Mouse (Mus musculus) spleen, postnatal 14 days (tissue): ENCODE results near the gene Sycp3.
"Not testable (repeated sequence)": the region's sequence is repeated elsewhere in the genome, so short reads cannot be mapped to it uniquely, and the experiment has no call there.

Experiments used
- DNase-seq, 2 experiments: peaks; one replicate each; pipeline ENCODE4 v3.0.0; 2021 to 2022; ENCODE audit warnings: low spot score in 2 of 2

Gene Sycp3

DNA sequence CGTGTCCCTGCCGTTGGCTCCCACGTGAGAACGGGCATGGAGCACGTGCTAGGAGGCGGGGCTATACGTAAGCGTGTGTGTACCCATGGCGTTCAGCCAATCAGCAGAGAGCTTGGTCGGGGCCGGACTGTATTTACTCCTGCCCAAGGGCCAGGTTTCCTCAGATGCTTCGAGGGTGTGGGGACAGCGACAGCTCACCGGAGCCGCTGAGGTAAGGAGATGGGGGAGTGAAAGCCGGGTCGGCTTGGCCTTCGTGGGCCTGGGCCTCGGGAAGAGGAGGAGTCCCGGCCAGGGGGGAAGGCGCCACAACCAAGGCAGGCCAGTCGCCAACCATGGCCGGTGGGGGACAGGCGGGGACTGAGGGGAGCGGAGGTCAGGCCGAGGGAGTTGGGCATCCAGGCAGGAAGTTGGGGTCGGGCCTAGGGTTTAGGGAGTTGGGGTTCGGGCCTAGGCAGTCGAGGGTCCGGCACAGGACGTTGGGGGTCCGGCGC, at the start of gene Sycp3:
TSS of gene Sycp3 (plus strand) at position 68 of the 491 bp plus-strand sequence.
- DNase-seq = no peak

GRCm38 (mm10) chr10:88409751-88410150, 49.6 kb upstream of the Sycp3 start:
- DNase-seq = no peak

DNA sequence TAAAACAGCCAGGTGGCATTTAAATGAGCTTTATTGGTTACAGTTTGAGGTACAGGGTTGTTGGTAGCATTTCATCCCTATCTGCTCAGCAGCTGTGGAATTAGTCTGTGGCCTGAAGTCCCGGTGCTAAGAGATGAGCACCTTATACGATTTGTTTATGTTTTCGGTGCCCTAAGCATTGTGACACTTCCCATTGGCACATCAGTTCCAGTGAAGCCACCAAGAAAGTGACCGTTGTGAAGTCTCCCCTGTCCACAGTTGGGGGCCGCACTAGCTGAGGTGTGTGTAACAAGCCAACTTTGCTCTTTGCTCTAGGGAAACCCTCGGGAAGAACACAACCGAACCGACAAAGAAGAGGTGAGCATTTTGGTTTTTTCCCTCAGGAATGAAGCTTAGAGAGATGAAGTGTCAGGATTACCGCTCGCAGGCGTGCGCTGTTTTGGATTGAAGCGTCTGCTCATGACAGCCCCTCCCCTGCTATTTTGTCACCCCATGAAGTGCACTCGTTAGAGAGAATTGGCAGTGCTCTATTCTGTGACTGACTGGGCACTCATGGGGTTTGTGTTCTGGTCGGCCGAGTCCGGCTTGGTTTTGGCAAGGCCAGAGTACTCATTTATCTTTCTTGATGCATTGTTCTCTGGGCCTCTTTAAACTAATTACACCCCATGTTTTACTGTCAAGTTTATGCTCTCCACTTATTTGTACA, 46.9 kb upstream of the Sycp3 start:
- no peak for DNase-seq

- DNase-seq = no peak
Measured at GRCm38 (mm10) chr10:88417686-88418085, 41.7 kb upstream of the Sycp3 start.

GRCm38 (mm10) chr10:88420141-88420541, 39.2 kb upstream of the Sycp3 start:
- no peak for DNase-seq

DNA sequence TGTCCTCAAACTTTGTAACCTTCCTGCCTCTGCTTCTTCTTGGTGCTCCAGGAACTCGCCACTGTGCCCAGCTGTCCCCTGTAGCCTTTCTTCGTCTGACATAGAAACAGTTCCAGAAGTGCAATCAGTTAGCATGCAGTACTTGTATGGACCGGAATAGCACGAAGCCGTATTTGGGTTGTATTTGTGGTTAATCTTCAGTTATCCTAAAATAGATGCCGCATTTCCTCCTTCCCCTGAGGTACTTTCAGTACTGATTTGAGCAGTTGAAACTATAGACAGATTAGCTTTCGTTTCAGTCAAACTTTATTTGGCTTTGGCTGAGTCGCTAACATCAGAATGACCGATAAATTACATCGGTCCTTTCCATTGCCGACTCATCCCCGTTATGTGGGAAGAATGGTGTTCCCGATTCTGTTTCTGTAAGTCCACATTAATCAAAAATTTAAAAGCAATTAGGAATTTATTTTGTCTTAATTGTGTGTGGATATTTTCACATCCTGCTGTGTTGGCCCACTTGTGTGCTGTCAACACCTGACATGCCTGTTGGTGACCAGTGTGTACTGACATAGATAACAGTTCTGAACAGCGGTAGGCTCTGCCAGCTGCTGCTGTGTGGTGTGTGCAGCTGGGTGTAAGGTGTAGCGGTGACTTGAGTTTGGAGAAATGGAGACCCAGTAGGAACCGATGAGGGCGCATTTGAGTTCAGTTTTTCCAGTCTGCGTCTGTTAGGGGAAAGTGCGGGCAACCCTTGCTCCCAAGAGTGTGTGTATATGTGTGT, 38.5 kb upstream of the Sycp3 start:
- DNase-seq = no peak

DNA sequence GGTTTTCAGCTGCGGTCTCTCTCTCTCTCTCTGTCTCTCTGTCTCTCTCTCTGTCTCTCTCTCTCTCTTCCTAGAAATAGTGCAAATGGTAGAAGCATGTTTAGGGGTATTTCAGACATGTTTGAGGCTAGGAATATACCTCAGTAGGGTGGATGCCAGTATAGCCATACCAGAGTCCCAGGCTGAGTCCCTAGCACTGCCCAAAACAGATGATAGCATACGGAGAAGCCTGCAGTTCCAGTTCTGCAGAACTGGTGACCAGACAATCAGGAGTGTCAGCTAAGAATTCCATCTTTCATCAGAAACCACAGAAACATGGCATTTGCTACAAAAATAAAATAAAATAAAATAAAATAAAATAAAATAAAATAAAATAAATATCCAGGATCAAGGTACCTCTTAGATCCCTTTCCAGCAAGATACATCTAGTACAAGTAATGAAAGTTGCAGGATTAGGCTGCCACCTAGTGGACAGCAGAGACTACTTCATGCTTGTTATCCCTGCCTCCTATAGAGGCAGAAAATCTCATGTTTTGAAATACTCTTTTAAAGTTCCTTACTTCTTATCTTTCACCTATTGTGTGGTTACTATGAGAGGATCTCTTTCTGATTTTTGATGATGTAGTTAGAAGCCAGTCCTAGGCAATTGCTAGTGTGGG, 33.1 kb upstream of the Sycp3 start:
- peak in 1 of 2 experiments; percentile 42 for DNase-seq

- no peak for DNase-seq
Measured at GRCm38 (mm10) chr10:88426896-88427295, 32.5 kb upstream of the Sycp3 start.

DNA sequence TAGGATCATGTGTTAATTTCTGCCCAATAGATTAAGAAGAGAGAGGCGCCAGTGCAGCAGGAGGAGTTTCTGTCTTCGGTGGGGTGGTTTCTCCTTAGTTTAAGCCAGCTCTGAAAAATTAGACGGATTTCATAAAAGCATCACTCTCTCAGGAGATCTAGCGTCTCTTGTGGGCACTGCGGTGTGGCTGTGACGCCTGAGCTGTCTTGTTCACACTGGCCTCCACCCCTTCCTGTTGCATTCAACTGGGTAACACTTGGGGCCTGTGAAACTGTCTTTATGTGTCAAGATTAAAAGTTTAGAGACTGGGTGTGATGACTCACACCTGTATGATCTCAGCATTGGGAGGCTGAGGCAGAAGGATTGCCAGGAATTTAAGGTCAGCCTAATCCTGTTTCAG, 31.4 kb upstream of the Sycp3 start:
- no peak for DNase-seq

DNA sequence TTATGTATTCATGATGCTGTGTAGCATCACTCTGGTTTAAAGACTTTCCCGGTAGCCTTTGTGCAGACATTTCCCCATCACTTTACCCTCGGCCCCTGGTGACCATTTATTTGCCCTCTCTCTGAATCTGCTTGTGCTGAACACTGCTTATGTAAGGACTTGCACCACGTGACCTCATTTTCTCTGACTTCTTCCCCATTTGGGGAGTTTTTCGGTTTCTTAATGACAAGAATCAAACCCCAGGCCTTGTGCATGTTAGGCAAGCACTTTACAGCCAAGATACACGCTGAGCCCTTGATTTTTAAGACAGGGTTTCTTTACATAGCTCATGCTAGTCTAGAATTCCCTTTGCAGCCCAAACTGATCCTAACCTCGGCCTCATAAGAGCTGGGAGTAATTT, 18.1 kb upstream of the Sycp3 start:
- no peak for DNase-seq

DNA sequence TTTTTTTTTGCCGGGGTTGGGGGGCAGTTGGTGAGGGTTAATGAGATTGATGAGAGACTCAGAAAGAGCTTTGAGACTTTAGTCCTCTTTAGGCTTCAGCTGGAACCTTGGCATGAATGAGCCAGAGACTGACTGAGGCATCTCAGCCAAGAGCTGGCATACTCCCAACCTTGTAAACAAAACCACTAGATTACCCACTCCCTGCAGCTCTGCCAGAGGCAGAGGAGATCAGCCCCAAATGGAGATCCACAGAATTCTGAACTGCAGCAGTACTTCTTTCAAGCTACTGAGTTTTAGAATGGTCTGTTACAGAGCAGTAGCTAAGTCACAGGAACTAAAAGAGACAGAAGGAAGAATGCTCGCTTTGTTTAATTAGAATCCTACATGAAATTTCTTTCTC, 8.1 kb upstream of the Sycp3 start:
- no peak for DNase-seq

- no peak for DNase-seq
Measured at GRCm38 (mm10) chr10:88451990-88452389, 7.4 kb upstream of the Sycp3 start.

DNA sequence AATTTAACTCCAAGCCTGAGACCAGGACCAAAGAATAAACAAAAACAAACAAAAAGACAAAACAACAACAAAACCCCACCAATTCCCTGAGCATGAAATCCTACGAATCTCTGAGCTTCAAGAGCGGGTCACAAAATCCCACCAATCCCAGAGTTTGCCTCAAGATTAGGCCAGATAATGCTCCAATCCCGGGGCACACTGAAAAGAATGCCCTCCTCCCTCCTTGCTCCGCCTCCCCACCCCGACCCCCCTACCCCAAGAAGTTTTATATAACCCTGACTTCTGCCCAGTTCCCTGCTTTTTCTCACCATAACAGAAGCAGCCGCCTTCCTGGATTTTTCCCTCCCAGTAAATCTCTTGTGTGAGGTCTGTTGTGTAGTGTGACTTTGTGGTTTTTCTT, 1.6 kb upstream of the Sycp3 start:
- no peak for DNase-seq

DNA sequence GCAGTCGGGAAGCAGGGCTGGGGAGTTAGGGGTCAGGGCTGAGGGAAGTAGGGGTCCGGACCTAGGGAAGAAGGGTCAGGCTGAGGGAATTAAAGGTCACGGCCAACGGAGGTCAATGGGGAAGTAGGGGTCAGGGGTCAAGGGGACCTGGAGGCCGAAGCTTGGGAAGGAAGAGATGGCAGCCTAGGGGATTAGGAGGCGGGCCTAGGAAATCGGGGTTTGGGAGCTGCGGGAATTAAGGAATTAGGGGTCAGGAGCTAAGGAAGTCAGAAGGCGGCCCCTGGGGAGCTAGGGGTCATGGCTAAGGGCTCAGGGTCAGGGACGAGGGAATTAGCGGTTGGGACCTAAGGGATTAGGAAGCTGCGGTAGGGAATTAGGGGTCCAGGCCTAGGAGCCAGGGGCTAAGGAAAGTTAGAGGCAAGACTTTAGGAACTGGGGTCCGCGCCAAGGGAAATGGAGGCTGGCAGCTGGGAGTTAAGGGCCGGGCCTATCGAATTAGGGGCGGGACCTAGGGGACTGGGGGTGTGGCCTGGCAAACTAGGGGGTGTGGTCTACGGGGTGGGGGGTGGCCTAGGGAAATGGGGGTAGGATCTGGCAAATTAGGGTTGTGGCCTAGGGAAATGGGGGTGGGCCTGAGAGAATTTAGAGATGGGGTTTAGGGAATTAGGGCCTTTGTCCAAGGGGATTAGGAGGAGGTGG, 902 bp downstream of the Sycp3 start:
- no peak for DNase-seq

DNA sequence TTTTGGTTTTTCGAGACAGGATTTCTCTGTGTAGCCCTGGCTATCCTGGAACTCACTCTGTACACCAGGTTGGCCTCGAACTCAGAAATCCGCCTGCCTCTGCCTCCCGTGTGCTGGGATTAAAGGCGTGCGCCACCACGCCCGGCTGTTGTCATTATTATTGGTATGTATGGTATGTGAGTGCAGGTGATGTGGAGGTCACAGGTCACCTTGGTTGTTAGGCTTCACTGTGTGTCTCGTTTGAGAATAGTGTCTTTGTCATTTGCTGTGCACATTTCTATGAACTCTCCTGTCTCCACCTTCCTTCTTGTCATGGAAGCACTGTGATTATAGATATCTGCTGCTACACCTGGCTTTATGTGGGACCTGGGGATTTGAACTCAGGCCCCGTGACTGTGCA, 23.5 kb downstream of the Sycp3 start:
- DNase-seq = not testable (repeated sequence)

- no peak for DNase-seq
Measured at GRCm38 (mm10) chr10:88488629-88489028, 29.3 kb downstream of the Sycp3 start.

DNA sequence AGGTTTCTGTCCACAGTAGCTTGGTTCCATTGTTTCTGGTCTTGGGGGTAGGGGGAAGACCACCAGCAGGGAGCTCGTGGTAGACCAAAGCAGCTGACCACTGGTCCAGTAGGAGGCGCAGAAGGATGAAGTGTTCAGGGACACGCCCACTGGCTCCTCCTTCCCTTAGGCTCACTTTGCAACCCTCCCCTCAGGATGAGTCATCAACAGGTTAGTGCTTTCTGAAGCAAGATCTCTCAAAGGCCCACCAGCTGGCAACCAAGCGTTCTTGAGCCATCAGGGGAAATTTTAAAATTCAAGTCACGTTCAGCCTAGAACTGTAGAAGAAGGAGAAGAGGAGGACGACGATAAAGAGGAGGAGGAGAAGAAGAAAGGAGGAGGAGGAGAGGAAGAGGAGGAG, 32.3 kb downstream of the Sycp3 start:
- DNase-seq = no peak

DNA sequence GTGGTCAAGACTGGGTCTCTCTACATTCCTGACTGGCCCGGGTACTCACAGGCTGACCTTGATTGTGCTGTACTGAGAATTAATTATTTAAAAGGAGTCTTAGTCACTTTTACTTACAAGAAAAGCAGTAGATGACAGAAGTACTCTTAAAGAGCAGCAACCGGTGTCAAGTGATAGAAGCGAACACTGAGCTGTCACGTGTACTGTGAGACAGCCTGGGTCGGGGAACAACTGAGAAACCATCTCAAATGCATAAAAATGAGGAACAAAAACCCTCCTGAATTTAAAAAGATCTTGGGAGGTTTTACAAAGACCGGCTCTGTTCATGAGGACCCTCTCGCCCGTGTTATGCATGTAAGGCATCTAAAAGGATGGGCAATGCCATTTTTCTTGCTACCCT, 33.3 kb downstream of the Sycp3 start:
- no peak for DNase-seq

- DNase-seq = no peak
Measured at GRCm38 (mm10) chr10:88494959-88495587, 35.7 kb downstream of the Sycp3 start.

- DNase-seq = no peak
Measured at GRCm38 (mm10) chr10:88496864-88497564, 37.6 kb downstream of the Sycp3 start.

GRCm38 (mm10) chr10:88499993-88500392, 40.6 kb downstream of the Sycp3 start:
- no peak for DNase-seq
